Mouse (Mus musculus) adrenal gland, adult 18-20 months (tissue): ENCODE measurements around the gene Tnnt1. TPM values are rescaled to one million over a fixed set of nuclear protein-coding genes. Genes with fewer than 3 reads are reported as not detected.

Experiments used
- DNase-seq, 2 experiments: peaks; one replicate each; pipeline ENCODE4 v3.0.0; 2021 to 2022; ENCODE audit warnings: low spot score in 2 of 2
- total RNA-seq, 2 experiments: library from RNA; stranded (reverse); gene quantifications; 1 replicate in 1 of 2; 2 replicates in 1 of 2; pipeline ENCODE4 v1.2.3; 2021

Gene Tnnt1
- total RNA-seq, 2 experiments from 2014 or later: 0.50 to 1.4 TPM

DNA sequence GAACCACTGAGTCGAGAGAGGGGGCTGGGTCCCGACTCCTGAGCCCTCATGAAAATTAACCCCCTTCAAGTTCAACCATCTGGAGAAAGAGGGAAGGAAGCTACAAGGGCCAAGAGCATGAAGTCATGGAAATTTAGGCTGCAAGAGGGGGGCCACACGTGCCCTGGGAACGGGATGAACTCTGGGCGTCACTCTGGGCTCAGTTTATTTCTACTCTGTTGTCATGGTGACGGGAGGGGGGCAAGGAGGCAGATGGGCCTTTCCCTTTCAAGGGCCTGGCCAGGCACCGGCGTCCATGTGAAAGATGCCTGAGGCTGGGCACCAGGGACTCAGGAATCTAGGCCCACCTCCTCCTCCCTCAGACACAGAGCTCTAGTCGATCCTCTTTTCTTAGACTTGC is 17.9 kb downstream of the Tnnt1 start:
- DNase-seq: no peak

DNA sequence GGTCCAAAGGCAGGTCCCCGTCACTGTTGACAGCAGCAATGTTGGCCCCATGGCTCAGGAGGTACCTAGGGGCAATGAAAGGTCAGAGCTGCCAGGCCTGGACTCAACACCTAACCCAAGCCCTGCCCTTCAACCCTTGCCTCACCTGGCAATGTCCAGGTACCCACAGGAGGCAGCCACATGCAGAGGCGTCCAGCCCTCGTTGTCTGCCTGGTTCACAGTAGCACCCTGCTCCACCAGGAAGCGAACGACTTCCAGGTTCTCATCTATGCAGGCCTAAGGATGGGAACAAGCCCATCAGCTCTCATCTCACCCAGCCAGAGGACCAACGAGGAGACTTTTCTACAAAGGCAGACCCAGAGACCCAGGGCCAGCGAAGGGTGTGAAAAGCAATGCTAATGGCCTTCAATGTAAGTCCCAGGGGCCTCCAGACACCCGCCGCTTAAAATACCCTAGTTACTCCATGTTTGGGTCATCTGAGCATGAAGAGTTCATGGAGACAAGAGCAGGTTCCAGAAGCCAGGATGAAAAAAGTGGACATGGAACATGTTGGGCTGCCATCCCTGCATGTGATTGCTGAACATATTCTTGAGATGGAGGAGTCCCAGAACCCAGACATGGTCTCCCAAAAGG is 18.8 kb downstream of the Tnnt1 start:
- no peak for DNase-seq

DNA sequence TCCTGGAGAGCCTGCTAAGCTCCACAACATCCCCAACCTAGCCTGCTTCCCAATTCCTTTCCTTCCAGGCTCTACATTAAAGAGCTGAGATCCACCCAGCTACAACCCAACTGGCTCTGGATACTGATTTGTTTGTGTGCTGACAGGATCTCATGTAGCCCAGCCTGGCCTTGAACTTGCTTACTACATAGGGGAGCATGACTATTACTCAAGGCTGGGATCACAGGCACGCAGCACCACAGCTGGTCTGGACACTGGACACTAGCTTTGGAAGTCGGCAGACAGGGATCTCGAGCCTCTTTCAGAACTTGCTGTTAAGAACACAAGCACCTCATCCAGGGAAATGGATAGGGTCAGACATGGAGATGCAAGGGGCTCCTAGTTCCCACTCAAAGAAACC is 19.7 kb downstream of the Tnnt1 start:
- no peak for DNase-seq

DNA sequence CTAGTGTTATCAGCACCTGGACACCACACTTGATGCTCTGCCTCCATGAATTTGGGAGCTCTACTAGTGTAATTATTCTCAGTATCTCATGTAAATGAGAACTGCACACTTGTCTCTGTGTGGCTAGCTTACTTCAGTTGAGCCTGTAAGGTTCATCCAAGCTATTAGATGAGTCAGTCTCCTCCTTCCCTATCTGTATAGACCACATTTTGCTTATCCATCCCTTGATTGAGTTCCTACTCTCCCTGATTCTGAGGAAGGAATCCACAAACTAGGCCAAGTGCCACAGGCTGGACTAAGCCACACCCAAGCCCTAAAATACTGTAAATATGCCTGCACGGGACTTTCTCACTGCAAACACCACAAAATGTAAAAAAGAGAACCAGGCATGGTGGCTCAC is 22.2 kb downstream of the Tnnt1 start:
- no peak for DNase-seq

DNA sequence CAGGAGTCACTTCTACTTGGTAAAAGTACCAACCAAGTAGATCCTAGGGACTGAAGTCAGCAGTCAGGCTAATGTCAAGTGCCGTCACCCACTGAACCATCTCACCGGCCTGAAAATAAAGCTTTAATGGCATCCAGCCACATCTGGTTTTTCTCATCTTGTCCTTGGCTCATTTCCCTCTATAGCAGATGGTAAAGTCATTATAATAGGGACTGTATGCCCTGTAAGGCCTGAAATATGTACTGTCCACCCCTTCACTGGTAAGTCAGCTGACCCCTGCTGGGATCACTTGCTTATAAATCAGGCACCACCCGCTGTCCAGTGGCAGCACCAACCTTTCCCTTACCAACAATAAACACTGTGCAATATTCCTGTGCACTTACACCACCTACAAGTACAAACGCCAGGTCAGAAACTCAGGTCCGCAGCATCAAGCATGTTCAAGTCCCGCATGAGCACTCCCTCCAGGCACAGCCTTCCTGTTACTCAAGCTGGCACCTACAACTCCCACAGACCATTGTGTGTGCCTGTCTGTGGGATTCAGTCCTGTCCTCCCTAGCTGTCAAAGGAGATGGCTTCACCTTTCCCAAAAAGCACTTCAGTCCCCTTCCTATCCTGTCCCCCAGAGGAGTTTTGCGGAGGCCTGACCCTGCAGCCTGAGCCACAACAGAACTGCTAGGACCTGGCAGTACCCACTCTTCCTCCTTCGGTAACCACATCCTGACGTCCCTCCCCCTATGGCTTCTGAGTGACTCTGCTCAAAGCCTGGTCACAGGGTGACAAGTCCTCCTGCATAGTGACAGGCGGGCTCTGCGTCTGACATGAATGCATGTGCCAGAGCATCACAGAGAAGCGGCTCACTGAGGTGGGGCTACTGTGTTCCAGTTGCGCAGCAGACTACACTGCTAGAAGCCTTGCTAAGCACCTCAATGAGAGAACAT is 23.6 kb downstream of the Tnnt1 start:
- no peak for DNase-seq

DNA sequence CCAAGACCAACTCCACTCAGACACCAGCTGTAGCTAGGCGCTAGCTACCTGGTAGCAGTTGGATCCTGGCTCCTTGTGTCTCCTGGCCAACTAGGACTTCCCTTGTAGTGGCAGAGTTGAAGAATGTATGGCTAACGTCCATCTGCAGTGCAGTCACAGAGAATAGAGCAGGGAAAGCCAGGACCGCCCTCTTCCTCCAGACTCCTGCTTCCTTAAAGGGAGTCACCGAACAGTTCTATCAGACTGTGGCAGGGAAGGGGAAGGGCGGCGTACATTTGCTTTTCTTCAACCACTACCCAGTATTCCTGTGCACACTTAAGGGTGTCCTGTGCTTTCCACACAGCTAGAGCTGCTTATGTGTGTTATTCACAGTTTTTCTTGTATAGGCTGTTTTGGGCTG is 24.9 kb downstream of the Tnnt1 start:
- DNase-seq: no peak

DNA sequence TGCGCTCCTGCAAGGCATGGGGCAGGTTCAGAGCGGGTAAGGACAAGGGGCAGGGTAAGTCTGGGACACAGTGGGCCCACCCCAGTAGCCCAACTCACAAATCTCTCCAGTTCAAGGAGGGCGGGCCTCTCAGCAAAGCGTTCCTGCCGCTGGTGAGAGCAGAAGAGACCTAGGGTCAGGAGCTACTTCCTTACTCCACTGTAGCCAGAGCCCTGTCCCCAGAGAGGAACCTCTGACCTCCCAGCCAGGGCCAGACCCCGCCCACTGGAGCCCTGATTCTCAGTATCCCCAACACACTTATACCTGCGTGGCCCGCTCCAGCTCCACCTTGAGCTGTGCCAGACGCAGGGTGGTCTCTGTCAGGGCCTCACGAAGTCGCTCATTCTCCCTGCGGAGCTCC is 33.9 kb downstream of the Tnnt1 start:
- no peak for DNase-seq

DNA sequence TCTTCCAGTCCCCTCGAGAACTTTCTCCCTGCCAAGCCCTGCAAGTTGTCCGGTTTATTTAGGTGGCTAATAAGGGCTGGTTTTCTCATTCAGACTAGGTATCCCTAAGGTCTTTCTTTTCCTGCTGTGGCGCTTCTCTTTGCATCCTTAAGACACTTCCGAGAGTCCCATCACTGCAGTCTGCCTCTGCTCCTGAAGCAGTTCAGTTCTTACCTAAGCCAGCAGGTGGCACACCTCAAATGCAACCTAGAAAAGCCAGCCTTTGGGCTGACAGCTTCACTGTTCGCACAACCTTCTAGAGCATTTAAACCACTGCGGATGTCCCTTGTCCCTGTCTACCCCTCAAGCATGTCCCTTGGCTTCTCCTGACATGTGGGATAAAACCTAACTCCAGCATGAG is 36.5 kb downstream of the Tnnt1 start:
- DNase-seq: no peak

DNA sequence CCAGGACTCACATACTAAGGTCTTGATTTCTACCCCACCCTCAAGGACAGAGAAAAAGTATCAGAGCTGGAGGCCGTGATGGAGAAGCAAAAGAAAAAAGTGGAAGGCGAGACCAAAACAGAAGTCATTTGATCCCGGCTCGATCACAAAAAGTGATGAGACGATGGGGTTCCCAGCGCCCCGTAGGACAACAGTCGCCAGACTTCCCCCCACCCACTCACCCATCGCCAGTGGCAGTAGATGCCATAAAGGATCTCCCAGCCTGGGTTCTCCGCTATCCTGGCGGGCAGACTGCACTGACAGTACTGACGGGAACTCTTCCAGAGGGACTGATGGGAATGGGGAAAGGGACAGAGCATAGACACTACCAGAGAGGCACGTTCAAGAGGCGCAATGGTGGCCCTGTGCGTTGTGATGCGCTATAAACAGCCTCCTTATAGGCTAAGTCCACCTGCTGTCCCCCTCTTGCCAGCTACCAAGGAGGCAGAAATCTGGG is 37.3 kb downstream of the Tnnt1 start:
- no peak for DNase-seq

DNA sequence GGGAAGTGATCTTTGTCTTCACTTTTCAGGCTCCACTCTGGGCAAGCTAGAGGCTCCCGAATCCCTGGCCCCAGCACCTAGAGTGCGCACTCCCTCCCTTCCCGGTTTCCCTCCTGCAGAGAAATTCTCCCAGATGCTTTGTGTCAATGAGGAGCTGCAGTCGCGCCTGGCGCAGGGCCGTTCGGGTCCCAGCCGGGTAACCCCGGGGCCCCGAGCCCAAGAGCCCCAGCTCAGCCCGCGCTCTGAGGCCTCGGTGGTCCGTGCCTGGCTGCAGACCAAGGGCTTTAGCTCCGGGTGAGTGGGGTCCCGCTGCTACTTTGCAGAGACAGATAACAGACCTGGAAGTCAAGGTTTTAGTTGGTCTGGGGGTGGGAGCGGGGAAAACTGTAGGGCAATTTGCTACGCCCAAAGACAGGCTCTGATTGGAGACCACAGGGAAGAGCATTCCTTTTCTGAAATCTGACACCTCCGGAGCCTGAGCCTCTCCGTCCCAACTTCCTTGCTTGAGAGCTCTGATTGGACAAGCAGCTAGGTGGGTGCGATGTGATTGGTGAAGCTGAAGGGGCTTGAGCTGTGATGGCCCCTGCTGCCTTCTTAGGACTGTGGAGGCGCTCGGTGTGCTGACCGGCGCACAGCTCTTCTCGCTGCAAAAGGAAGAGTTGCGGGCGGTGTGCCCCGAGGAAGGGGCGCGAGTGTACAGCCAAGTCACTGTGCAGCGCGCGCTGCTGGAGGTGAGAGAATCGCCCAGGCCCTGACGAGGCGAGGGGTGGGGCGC is 38.0 kb downstream of the Tnnt1 start:
- peak; percentile 54 to 56 for DNase-seq

DNA sequence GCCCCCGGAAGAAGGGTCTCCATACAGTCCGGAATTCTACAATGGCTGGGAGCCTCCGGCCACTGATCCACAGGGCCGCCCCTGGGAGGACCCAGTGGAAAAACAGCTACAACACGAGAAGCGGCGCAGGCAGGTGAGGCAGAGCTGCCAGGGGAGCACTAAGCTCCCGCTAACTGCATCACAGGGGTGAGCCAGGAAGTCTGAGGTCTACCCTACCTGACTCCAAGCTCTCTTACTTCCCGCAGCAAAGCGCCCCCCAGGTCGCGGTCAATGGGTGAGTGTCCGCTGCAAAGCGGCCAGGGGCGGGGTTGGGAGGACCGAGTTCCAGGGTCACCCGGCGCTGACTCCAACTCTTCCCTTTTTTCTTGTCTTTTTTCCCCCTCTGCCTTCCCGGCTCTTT is 42.2 kb downstream of the Tnnt1 start:
- DNase-seq: no peak

DNA sequence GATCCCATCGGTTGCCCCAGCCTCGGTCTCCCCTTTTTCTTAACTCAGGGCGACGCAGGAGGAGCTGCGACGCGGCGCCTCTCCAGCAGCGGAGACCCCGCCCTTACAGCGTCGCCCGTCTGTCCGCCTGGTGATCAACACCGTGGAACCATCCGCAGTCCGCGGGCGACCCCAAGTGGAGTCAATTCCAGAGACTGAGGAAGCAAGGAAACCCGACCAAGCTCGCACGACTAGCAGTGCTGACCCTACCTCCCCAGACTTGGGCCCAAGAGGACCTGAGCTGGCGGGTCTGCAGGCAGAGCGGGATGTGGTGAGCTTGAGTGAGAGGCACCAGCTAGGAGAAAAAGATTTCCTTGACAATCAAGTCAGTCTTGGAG is 45.0 kb downstream of the Tnnt1 start:
- DNase-seq: peak; percentile 75 to 77

DNA sequence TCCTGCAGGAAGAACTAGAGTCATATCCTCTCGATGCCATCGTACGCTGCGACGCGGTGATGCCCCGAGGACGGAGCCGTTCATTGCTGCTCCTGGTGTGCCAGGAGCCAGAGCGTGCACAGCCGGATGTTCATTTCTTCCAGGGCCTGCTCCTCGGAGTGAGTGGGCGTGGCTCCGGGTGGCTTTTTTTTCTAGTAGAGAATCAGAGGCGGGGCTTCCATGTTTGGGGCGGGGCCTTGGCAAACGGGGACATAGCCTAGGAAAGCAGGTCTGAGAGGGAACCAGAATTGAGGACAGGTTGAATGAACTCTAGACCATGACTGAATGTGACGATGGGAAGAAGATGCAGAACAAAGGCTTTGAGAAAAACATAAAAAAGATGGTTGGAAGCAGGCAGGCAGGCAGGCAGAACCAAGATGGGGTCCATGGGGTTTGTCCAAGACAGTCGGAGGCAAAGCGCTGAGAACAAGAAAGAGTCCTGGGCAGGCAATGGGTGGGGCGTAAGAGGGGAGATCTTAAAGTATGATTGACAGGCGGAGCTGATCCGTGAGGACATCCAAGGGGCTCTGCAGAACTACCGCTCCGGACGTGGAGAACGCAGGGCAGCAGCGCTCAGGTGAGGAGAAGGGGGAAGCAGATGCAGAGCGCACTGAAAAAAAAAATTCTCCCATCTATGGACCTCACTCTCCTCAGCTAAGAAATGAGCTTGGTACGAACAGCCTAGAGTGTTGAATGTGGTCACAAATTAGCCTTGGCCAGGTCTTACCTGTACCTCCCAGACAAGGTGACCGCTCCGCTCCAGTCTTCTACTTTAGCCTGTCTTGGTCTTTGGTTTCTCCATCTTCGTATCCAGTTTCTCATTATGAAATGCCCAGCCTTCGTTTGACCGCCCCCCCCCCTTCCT is 45.7 kb downstream of the Tnnt1 start:
- peak; percentile 33 to 52 for DNase-seq

DNA sequence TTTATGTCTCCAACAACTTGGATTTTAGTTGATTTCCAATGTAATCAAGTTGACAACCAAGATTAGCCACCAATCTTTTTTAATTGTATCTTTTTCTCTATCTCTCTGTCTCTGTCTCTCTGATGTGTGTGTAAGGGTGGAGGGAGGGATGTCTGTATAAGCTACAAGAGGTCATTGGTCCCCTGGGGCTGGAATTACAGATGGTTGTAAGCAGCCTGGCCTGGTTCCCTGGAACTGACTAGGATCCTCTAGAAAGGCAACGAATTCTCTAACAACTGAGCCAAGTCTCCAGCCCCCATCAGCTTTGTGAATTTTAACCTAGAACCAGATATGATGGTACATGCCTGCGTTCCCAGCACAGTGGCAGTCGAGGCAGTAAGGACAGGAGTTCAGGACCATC is 48.4 kb downstream of the Tnnt1 start:
- no peak for DNase-seq

DNA sequence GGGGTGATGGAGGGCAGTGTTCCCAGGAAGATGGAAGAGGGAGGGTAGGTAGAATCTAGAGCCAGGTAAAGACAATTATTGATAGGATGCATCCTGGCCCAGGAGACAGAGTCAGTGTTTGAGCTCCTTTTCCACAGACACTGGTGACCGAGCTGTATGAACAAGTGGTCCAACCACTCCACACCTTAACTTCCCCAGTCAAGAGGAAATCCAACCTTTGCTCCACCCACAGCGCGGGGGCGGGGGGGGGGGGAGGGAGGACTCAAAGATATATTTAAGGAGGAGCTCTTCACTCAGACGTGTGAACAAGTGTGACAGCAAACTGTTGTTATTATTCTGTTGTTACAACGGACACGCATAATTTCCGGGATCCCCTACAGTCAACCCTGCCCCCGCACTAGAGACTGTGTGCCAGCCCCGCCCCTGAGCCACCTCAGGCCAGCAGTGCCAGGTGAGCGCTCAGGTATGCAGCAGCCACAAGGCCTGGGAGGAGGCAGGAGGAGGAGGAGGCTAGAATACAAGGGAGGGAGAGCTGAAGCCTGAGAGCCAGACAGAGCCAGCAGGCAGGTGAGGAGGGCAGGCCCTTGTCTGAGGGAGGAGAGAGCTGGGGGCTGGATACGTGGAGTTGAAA is 51.9 kb downstream of the Tnnt1 start:
- DNase-seq: no peak

DNA sequence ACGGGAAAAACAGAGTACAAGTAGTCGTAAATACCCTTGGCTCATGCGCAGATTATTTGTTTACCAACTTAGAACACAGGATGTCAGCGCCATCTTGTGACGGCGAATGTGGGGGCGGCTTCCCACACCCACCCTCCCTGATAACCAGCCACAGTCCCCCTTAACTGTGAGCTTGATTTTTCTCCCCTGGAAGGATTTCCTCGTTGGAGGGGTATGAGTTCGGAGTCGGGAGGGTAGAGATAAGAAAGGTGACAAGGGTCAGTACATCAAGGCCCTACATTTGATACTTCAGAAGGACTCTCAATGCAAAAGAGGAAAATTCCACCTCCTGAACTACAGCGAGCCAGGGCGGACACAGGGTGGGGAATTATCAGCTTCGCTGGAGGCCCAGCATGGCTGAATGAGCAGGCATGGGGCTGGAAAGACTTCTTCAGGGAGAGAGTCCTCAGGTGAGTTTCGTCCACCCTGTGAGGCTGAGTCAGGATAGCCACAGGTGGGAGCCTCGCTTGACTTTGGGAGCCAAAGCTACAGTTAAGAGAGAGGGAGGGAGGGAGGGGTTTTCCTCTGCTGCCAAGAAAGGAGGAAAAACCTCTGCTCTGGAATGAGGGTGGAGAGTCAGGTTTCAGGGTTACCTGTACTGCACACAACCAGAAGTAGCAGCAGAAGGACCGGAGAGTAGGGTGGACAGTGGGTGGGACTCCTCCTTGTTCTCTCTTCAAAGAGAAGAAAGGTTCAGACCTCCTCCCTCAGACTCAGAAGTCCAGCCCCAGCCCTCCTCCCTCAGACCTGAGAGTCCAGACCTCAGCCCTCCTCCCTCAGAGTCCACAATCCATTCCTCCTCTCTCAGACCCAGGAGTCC is 55.4 kb downstream of the Tnnt1 start, which contains the start of gene Eps8l1:
Eps8l1 (plus strand) TSS at position 99 of the 859 bp plus-strand sequence.
- no peak for DNase-seq
